Mouse (Mus musculus): ENCODE data around the gene Zfp52. TPM values are rescaled to one million over a fixed set of nuclear protein-coding genes. Genes with fewer than 3 reads are reported as not detected.

Zfp52 gene
- total RNA-seq (2023), result 10 to 100 TPM; 18.5 to 21.7 TPM

GRCm38 (mm10) chr17:21535096-21536001 is at the start of gene Zfp52:
Gene Zfp52, plus strand, starts transcription at chr17:21535539.

GRCm38 (mm10) chr17:21488760-21489499 is 46.4 kb upstream of the Zfp52 start, which contains the start of gene Zfp53:
Gene Zfp53, plus strand, starts transcription at chr17:21488998.

GRCm38 (mm10) chr17:21566728-21567349 is 31.5 kb downstream of the Zfp52 start, which contains the start of gene Zfp948:
Gene Zfp948, plus strand, starts transcription at chr17:21567008.

Other genes starting within 250 kb of the Zfp52 start
- not detected for gene Vmn1r237, start 223.7 kb upstream of the Zfp52 start, total RNA-seq (2023)
- 1 to 10 TPM; 3.7 to 5.6 TPM for gene Zfp677, start 151.8 kb upstream of the Zfp52 start, total RNA-seq (2023)
- 1 to 10 TPM; 2.5 to 4.0 TPM for gene Zfp54, start 112.3 kb upstream of the Zfp52 start, total RNA-seq (2023)
- 10 to 100 TPM; 13.3 to 15.6 TPM for gene Zfp51, start 85.2 kb upstream of the Zfp52 start, total RNA-seq (2023)
- 10 to 100 TPM; 11.8 to 18.1 TPM for gene Zfp53, start 46.5 kb upstream of the Zfp52 start, total RNA-seq (2023)
- 1 to 10 TPM; 2.2 to 2.9 TPM for gene Zfp948, start 31.5 kb downstream of the Zfp52 start, total RNA-seq (2023)
- gene Zfp983, start 115.1 kb downstream of the Zfp52 start, total RNA-seq (2023), result 10 to 100 TPM; 10.3 to 11.1 TPM
- 10 to 100 TPM in 1 of 2 experiments, 1 to 10 TPM in 1; 6.7 to 13.1 TPM for gene Gm10226, start 156.3 kb downstream of the Zfp52 start, total RNA-seq (2023)
- gene Zfp760, start 172.2 kb downstream of the Zfp52 start, total RNA-seq (2023), result 1 to 10 TPM; 3.8 TPM
- gene Zfp229, start 195.3 kb downstream of the Zfp52 start, total RNA-seq (2023), result 1 to 10 TPM; 3.1 to 6.4 TPM